Mouse (Mus musculus) heart, postnatal 4 days (tissue): ENCODE results near the gene B3gnt7. TPM values are rescaled to one million over a fixed set of nuclear protein-coding genes. Genes with fewer than 3 reads are reported as not detected.
"Not testable (repeated sequence)": the region's sequence is repeated elsewhere in the genome, so short reads cannot be mapped to it uniquely, and the experiment has no call there.

Source experiments
- DNase-seq: peaks from one replicate; pipeline ENCODE4 v3.0.0; 2021
- total RNA-seq, 2 experiments: library from RNA; stranded (reverse); gene quantifications; 2 replicates each; pipeline ENCODE4 v1.2.3; 2021

Gene B3gnt7
- total RNA-seq, 2 experiments from 2014 or later = 0.98 to 1.1 TPM

DNA sequence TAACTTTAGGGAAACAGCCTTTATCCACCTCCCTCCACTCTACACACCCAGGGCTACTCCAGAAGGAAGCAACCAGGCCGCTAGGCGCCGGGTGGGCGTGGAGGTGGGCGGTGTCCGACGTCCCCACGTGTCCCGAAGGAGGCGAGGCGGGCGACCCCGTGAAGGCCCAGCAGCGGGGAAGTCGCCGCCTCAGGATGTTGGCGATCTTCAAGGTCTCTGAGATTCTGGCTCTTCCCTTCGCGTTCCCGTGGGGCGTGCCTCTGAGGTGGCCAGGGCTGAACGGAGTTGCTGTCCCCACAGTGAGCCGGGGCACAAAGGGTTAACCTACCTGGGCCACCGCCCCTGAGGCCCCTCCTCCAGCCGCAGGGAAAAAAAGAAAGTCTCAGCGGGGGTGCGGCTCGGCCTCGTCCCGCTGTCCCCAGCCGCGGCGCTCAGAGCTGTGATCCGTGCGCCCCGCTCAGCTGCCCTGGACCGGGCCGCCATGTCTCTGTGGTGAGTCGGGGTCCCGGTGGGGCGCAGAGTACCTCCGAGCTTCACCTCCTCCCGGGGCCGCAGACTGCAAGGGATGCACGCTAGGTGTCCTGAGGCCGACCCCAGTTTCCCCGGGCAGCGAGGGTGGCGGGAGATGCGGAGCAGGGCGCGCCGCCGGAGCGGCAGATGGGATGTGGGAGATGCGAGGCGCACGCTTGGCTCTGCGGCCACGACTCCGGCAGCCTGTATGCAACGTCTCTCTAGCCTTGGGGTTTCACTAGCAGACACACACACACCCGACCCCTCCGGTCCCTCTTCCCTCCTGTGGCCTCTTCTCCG is 636 bp downstream of the B3gnt7 start:
- peak; percentile 76 for DNase-seq

DNA sequence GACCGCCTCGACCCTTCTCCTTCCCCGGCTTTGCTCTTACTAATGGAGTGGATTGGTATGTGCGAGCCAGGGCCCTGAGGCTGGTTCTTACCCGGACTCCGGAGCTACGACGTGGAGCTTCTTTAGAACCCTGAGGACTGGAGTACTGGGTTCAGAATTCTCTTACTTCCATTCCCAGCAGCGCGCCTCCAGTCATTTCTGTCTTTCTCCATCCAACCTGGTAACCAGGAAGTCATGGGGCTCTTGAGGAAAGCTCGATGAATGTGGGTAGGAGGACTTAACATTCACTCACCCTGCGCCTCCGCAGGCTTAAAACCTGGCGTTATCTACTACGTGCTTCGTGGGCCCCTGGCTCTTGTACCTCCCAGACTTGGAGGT is 1.2 kb downstream of the B3gnt7 start:
- DNase-seq = no peak

DNA sequence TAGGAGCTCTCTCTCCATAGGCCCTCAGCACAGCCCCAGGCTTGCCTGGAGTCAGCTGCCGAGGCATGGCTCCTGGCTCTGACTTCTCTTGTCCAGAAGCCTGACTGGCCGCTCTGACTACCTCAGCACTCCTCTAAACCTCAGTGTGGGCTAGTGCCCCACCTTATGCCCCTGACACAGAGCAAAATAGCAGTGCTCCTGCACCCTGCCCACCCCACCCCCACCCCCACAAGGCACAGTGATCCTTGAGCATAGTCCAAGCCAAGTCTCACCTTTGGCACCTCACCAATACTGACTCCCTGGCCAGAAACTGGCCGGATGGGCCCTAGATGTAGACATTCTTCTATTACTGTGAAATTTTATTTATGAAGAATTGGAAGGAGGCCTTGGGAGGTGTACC is 4.1 kb downstream of the B3gnt7 start:
- no peak for DNase-seq

DNA sequence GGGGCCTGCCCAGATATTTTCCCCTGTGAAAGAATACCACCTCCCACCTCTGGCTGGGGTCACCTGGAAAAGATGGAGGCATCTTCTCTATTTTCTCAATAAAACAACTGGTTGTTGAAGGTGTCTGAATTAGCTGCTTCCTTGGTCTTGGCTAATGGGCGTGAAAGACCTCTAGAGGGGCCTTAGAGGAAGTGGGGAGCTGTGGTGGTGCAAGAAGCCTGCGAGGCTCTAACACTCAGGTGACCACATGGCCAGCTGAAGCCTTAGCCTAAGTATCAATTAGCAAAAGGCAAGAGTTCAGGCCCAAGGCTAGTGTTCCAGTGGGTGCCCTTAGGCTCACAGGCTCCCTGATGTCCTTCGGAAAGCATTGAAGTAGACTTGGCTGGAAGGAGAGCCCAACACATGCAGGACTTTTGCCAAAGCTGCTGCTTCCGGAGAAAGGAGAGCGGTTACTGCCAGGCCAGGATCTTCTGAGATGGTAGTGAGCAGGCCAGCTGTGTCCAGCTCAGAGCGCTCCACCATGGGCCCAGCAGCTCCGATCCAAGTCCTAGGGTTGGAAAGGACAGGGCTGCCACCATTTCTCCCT is 4.6 kb downstream of the B3gnt7 start:
- no peak for DNase-seq

DNA sequence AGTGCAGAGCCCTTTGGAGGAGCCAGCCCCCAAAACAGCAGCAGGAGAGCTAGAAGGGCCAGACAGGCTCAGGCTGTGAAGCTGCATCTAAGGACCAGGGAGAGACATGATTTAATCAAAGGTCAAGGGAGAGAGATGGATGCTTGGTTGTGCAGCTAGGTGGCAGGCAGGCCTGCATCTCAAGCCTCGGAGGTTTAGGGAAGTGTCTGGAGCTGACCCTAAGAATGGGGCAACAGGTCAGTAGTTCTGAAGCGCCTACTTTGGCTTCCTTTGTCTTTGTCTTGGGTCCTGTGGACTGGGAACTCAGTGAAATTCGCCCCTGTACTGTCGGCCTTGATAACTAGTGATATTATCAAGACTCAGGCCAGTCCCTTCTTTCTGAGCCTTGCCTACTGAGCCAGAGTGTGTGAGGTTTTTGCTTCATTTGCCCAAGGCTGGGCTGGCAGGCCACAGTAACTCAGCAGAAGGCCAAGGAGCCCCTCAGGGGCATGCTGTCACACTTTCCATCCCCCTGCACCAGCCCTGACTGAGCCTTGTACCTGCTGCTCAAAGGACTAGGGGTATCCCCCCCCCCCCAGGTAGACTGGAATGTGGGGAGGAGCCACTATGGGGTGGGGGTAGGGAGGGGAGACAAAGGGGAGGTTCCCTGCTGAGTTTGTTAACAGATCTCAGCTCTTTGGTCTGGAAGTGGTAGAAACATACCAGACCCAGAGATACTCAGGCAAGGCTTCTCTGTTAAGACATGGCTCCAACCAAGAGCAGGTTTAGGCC is 5.4 kb downstream of the B3gnt7 start:
- DNase-seq = no peak

DNA sequence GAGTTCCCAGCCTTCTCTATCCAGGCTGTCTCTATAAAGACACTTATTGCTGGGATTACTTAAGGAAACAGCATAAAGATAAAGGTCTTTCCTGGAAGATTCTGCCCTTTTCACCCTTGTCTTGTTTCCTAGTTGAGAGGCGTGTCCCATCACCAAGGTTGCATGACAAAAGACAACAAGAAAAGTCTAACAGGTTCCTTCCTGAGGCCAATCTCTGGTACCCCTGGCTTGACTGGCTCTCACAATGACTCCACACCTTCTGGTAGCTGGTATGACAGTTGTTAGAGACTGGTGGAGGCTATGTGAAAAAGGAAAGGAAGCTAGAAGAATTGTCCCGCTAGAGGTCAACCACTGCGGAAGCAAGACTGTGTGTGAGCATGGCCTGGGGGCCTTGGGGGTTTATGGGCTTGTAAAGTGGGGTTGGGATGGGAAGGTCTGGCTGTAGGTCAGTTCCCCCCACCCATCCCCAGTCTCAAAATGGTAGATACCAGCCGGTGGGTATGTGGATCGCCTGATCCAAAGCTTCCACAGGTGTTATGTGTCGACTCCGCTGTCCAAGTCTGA is 6.7 kb downstream of the B3gnt7 start:
- DNase-seq = no peak

DNA sequence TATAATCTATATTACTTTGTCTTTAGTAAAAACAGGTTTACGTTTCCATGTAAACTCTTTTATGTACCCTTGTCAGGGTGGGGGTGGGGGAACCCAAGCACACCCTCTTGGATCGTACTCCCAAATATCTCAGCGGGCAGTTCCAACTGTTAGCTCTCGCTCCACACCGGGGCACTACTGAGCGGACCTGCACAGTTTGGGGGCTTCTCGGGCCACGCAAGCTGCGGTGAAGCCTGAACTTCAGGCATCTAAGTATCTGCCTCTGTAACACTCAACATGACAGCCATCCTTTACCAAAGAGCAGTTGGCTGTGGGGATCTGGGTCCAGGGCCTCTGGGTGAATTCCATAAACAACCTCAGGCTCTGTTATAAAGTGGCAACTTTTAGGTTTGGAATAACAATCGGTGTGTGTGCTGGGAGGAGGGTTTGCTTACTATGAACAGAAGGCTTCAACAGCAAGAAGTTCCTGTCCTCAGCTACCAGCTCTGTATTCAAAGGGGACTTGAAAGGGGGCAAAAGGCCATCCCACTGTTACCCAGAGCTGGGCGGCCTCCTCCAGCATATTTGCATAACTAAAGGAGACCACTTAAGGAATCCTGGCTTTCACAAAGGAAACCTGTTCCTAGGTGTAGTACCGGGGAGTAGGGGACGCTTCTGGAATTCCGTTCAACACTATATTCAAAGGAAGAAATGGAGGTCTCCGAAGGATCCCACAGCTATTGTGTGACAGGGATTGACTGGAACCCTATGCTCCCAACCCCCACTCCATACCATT is 8.1 kb downstream of the B3gnt7 start:
- DNase-seq = no peak

DNA sequence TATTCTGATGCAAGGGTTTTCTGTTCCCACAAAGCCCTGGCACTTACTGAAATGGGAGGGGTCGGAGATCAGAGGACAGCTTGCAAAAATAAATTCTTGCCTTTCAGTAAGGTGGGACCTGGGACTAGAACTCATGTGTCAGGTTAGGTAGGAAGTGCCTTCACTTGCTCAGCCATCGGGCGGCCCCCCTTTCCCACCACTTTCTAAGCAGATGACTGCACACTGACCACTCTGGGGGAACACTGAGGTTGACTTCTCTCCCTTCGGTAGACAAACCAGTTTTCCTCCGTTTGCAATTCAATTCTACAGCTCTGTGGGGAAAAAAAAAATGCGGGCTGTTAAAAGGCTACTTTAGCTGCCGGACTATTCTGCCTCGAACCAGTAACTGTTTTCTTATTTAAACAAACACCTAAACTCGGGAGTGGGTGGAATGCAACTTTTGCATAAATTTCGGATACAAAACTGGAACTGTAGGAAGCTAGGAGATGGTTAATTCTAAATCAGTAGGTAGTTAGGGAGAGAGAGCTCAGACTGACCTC is 8.9 kb downstream of the B3gnt7 start:
- DNase-seq = no peak

DNA sequence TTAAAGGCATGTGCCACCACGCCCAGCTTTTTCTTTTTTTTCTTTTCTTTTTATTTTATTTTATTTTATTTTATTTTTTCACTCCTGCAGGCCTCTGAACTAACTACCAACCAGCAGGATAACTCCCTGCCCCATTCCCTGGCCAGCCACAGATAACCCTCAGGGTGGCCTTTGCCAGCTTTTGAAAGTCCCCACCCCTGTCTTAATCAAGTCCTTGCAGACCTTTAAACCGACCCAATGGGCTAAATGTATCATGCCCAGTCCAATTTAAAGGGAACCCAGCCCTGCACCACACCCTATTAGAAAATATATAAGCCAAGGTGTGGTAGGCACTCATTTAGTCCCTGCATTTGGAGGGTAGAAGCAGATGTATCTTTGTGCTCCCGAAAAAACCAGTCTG is 9.6 kb downstream of the B3gnt7 start:
- no peak for DNase-seq

DNA sequence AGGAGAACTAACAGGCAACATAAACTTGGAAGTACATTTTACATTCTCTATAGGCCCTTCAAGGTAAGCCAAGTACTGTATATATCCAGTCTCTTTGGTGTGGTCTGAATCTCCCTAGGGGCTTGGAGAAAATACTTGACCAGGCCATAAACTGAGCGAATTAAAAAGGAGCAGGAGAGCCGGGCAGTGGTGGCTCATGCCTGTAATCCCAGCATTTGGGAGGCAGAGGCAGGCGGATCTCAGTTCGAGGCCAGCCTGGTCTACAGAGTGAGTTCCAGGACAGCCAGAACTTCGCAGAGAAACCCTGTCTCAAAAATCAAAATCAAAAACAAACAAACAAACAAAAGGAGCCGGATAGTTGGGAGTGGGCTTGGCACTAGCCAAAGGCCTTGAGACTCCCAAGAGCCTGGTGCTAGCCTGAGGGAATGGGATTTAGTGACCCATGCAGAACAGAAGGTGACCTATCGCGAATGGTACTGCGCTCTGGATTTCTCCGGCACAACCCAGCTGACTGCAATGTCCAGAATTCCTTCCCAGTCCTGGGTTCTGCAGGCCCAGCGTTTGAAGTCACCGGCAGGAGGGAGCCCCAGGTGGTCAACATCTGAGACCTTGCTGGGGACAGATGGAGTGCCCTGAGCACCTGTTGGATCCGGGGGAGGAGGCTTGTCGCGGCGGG is 10.6 kb downstream of the B3gnt7 start:
- no peak for DNase-seq

DNA sequence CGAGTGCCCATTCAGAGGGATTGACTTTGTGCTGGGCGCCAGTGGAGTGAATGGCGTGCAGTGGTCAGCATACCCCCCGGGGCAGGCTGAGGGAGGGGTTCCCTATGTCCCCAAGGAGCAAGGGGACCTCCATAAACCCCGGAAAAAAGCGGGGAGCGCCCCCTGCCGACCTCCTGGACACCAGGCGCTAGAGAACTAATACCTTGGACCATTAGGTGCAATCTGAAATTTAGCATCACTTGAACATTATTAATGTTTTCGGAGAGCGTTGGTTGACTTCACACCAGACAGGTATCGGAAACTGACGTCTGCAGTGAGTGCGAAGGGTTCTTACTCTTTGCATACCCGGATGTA is 11.1 kb downstream of the B3gnt7 start:
- peak; percentile 39 for DNase-seq

DNA sequence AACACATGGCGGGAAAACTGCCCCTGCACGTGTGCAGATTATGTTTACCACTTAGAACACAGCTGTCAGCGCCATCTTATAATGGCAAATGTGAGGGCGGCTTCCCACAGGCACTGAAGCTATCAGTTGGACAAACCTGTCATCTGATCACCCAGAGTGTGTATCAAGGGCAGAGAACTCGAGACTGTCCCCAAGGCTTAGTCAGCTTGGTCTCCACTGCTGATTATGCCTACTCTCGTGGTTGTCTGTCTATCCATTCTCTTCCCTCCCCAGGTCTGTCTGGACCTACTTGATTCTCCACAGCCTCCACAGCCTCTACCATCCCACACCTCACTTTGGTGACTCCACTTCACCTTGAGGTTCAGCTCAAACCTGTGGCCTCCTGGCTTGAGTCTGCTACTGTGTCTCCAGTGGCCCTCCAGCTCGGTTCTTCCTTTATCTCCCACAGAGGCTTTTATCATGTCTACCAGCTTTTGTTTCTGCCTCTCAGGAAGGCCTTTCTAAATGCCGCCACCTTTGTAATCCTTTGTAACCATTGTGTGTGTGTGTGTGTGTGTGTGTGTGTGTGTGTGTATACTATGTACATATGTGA is 18.3 kb downstream of the B3gnt7 start:
- DNase-seq = no peak

DNA sequence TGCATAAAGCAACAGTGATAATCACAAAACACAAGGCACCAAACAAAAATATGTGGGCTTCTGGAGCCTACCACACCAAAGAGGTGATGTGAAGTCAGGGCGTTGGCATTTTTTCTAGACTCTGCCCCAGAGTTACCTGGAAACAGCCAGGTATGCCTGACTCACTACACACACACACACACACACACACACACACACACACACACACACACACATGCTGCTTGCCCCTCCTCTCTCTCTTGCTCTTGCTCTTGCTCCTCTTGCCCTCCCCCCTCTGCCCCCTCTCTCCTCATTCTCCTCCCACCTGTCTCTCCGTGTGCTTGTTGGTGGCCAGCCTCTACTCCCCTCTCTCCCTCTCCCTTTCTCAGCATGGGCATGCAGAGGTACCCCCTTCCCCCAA is 33.7 kb downstream of the B3gnt7 start:
- no peak for DNase-seq

DNA sequence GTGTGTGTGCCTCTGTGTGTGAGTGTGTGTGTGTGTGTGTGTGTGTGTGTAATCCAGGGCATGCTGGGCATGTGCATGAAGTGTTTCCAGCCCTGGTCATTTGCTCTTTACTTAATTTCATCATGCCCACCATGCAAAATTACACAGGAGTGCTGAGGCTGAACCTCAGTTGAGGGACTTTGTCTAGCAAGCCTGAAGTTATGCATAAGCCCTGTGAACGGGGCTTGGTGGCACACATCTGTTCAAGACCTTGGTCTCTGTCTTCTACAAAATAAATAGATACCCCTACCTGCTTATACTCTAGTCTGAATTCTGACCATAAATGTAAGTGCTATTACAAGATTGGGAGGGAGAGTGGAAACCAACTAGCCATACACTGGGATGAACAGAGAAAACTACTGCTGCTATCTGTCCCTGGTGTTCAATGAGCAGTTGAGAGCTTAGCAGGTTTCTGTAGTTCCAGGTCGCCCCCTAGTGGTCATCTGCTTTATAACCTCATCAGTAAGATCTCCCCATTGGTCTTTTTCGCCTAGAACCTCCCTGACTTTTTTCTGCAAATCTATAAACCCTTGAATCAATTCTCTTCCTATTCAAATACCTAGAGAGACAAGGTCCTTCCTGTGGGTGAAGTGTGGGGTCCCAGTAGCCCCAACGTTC is 36.7 kb downstream of the B3gnt7 start:
- peak; percentile 85 for DNase-seq

DNA sequence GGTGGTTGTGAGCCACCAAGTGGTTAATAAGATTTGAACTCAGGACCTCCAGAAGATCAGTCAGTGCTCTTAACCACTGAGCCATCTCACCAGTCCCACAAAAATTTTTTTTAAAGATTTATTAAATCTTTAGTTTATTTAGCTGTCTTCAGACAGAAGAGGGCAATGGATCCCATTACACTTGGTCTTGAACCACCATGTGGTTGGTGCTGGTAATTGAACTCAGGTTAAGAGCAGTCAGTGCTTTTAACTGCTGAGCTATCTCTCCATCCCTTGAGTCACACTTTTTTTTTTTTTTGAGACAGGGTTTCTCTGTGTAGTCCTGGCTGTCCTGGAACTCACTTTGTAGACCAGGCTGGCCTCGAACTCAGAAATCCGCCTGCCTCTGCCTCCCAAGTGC is 38.5 kb downstream of the B3gnt7 start:
- DNase-seq = not testable (repeated sequence)

DNA sequence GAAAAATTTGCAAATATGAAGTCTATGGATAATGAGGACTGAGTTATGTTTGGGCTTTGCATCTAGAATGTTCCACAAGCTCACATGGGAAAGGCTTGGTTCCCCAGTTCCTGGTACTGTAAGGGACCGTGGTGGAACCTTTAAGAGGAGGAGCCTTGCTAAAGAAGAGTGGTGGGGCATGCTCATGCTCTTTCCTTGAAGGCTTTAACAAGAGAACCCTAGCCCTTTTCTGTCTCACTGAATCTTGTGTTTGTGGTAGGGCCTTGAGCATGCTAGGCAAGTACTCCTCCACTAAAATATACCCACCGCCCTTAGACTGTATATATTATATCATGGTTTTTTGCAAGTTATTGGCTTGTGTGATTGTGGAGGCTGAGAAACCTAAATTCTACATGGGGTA is 39.7 kb downstream of the B3gnt7 start:
- no peak for DNase-seq

DNA sequence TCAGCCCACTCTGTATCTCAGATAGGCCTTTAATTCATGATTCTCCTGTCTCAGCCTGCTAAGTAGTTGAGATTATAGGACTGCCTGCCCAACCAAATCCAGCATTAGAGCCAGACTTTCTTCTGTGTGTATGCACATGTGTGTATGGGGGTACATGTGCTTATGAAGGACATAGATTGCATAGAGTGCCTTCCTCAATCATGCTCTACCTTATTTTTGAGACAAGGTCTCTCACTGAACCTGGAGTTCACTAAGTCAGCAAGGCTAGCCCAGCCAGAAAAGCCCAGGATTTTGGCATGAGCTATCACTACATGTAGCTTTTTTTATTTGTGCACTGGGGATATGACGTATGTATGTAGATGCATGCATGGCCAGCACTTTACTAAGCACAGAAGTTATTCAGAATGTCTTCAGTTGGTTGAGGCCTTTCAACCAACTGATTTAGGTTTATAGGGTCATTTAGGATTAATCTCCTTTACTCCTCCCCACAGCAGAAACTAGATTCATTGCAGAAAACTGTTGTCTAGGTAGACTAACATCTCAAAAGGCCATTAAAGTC is 40.5 kb downstream of the B3gnt7 start:
- no peak for DNase-seq

DNA sequence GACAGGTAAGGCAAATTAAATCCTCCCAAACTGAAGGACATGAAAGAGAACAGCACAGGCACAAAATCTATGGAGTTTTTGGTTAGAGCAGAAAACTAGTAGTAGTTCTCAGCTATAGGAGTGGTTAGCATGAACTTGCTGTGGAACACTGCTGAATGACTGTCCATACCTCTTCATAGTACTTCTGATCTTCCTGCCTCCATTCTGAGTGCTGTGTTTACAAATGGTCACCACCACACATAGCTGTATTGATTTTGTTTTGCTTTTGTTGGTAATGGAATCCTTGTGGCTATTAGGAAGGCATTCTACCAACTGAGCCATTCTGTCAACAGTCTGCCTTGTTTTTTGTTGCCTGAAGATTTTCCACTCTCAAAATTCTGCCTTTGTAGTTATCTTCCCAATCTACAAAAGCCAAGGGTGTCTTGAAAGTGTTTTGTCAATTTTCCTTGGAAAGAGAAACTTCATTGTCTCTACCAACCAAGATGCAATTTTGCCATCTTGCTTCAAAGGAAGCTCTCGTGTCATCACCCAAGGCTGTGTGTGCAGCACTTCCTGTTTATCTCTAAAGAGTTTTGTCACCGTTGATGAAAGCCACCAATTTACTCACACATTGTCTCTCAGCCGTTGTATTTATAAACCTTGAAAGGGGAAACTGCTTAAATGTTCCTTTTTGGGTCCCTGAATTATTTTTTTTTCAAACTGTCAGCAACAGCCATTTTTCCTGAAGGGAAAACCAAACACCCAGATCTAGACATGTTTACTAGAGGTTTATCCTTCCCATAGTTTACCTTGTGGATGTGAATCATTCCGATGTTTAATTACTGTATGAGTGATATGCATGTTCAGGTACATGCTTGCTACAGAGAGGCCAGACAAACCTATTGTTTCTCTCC is 41.6 kb downstream of the B3gnt7 start:
- no peak for DNase-seq

DNA sequence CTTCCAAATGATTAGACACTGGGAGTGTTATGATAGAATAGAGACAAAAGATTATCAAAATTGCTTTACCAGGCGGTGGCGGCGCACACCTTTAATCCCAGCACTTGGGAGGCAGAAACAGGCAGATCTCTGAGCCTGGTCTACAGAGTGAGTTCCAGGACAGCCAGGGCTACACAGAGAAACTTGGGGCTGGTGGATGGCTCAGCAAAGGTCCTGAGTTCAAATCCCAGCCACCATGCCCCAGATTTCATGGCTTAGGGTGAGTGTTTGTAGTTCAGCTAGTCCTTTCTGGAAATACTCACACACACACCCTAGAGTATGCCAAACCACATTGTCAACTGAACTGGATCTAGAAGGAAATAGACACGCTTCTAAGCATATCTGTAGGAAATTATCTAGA is 42.4 kb downstream of the B3gnt7 start:
- no peak for DNase-seq
